In genomic region chr11:57647446-57647845, GRCm38 (mm10) we compare ENCODE assay signal across 10 mouse cellular contexts. TPM values are rescaled to one million over a fixed set of nuclear protein-coding genes. Genes with fewer than 3 reads are reported as not detected.
DNase-seq lines count a peak whose midpoint lies in the region; ATAC-seq and TF ChIP-seq lines count a peak whose summit lies in the region.
"Had no signal": no experiment of that assay in that cellular context is flagged by ENCODE, and none has a peak within 500 bp of the region (broad histone marks: within the 10 kb centered on the region; RNA-seq: fewer than 3 reads in every experiment).

No protein-coding gene starts in this region.

- peaks cover 6% of the 10 kb centered on the region for H3K36me3 ChIP-seq in midbrain, embryonic 10.5 days
- no peaks in the 10 kb centered on the region for H3K36me3 ChIP-seq in midbrain, embryonic 11.5 days (ENCODE audit: control insufficient read depth, insufficient read depth, low read length)
- no peaks in the 10 kb centered on the region for H3K36me3 ChIP-seq in hindbrain, embryonic 16.5 days (ENCODE audit: control insufficient read depth, insufficient read depth, low read length)
- H3K36me3 ChIP-seq in midbrain, embryonic 16.5 days (ENCODE audit: control insufficient read depth, insufficient read depth, low read length) = no peaks in the 10 kb centered on the region

- peaks cover 40% of the 10 kb centered on the region for H3K27me3 ChIP-seq in midbrain, embryonic 10.5 days (ENCODE audit: low read depth, poor library complexity, severe bottlenecking)
- no peaks in the 10 kb centered on the region; the same call in 1 of the 2 replicates for H3K27me3 ChIP-seq in midbrain, embryonic 11.5 days (ENCODE audit: control insufficient read depth, insufficient read depth, low read length)
- no peaks in the 10 kb centered on the region for H3K27me3 ChIP-seq in hindbrain, embryonic 16.5 days (replicated peaks; ENCODE audit: control insufficient read depth, insufficient read depth, low read length)
- no peaks in the 10 kb centered on the region for H3K27me3 ChIP-seq in midbrain, embryonic 16.5 days (ENCODE audit: control insufficient read depth, insufficient read depth, low read depth, low read length)

- DNase-seq in adrenal gland, adult (ENCODE audit: inconsistent age in 2 of 2, low spot score in 1 of 2) = peak; percentile 69 to 86
- no peak for DNase-seq in adrenal gland, postnatal 4 days (ENCODE audit: low spot score in 2 of 2)
- no peak for DNase-seq in midbrain, embryonic 10.5 days (ENCODE audit: low spot score)
- DNase-seq in midbrain, embryonic 11.5 days (ENCODE audit: low spot score, missing footprints) = no peak
- no peak for DNase-seq in frontal cortex, postnatal 14 days (ENCODE audit: low spot score in 2 of 2)
- DNase-seq in left cerebral cortex, adult 2 months (ENCODE audit: extremely low spot score in 1 of 2, low spot score in 2 of 2) = no peak
- DNase-seq: heart, postnatal 10 days had no signal

- peak overlapping the region; percentile 74 for H3K4me3 ChIP-seq in midbrain, embryonic 10.5 days
- no peak overlapping the region for H3K4me3 ChIP-seq in midbrain, embryonic 11.5 days (ENCODE audit: low read depth, low read length)
- H3K4me3 ChIP-seq in hindbrain, embryonic 16.5 days (ENCODE audit: low read length) = no peak overlapping the region
- no peak overlapping the region for H3K4me3 ChIP-seq in midbrain, embryonic 16.5 days (ENCODE audit: low read depth, low read length)
- no peak overlapping the region for H3K4me3 ChIP-seq in left cerebral cortex, adult 2 months
- H3K4me3 ChIP-seq: megakaryocyte, embryonic 14.5 days had no signal

- H3K9ac ChIP-seq in midbrain, embryonic 11.5 days (ENCODE audit: low read length) = no peak overlapping the region
- peak overlapping the region; percentile 18; the same call in 1 of the 2 replicates for H3K9ac ChIP-seq in hindbrain, embryonic 16.5 days (ENCODE audit: low read depth, low read length)
- H3K9ac ChIP-seq in midbrain, embryonic 16.5 days (ENCODE audit: low read depth, low read length) = 0 out of 2 replicates have a peak overlapping the region, but pooled peaks have one; percentile 18

- no peak for TF ChIP-seq CTCF in left cerebral cortex, adult 2 months (IDR thresholded peaks at IDR 0.05)

- 66% methylated on average over 5 of the region's 5 CpGs for WGBS in midbrain, embryonic 10.5 days
- 49% methylated on average over 5 of the region's 5 CpGs for WGBS in midbrain, embryonic 11.5 days
- 41% methylated on average over 5 of the region's 5 CpGs for WGBS in hindbrain, embryonic 16.5 days
- 46% methylated on average over 5 of the region's 5 CpGs for whole genome bisulfite sequencing in midbrain, embryonic 16.5 days

- intact Hi-C loops in left cerebral cortex, adult 2 months (cut with DNase I) = loop anchor here (5.0 to 10.0 kb wide), 2 partner anchors 50 to 127 kb away; no protein-coding TSS in a partner anchor

- no peak overlapping the region for H3K4me2 ChIP-seq in midbrain, embryonic 11.5 days
- H3K4me2 ChIP-seq in hindbrain, embryonic 16.5 days (ENCODE audit: low read length) = peak overlapping the region; percentile 97
- H3K4me2 ChIP-seq in midbrain, embryonic 16.5 days (ENCODE audit: low read length) = peak overlapping the region; percentile 96

- H3K27ac ChIP-seq in midbrain, embryonic 10.5 days (replicated peaks) = 0 out of 2 replicates have a peak overlapping the region, but pooled peaks have one; percentile 40
- H3K27ac ChIP-seq in midbrain, embryonic 11.5 days (ENCODE audit: low read depth, low read length) = no peak overlapping the region
- no peak overlapping the region for H3K27ac ChIP-seq in hindbrain, embryonic 16.5 days (ENCODE audit: low read depth, low read length)
- H3K27ac ChIP-seq in midbrain, embryonic 16.5 days (ENCODE audit: low read length) = no peak overlapping the region
- no peak overlapping the region for H3K27ac ChIP-seq in left cerebral cortex, adult 2 months

- no peak for ATAC-seq in midbrain, embryonic 11.5 days (ENCODE audit: low FRiP score)
- ATAC-seq in hindbrain, embryonic 16.5 days = no peak
- no peak for ATAC-seq in midbrain, embryonic 16.5 days

- peaks cover 84% of the 10 kb centered on the region for H3K4me1 ChIP-seq in midbrain, embryonic 10.5 days
- peaks cover 29% of the 10 kb centered on the region for H3K4me1 ChIP-seq in midbrain, embryonic 11.5 days (ENCODE audit: control insufficient read depth, insufficient read depth, low read length)
- peaks cover 27% of the 10 kb centered on the region for H3K4me1 ChIP-seq in hindbrain, embryonic 16.5 days (ENCODE audit: control insufficient read depth, insufficient read depth, low read depth, low read length)
- peaks cover 34% of the 10 kb centered on the region for H3K4me1 ChIP-seq in midbrain, embryonic 16.5 days (ENCODE audit: control insufficient read depth, insufficient read depth, low read length)

- H3K9me3 ChIP-seq in midbrain, embryonic 10.5 days (replicated peaks) = no peaks in the 10 kb centered on the region
- H3K9me3 ChIP-seq in midbrain, embryonic 11.5 days (ENCODE audit: control insufficient read depth, low read length) = no peaks in the 10 kb centered on the region
- no peaks in the 10 kb centered on the region for H3K9me3 ChIP-seq in hindbrain, embryonic 16.5 days (ENCODE audit: control insufficient read depth, low read length)
- no peaks in the 10 kb centered on the region for H3K9me3 ChIP-seq in midbrain, embryonic 16.5 days (replicated peaks; ENCODE audit: control insufficient read depth, low read length, poor library complexity, severe bottlenecking)
- H3K9me3 ChIP-seq: megakaryocyte, embryonic 14.5 days had no signal

RNA-seq across cellular contexts. Expression of gene Galnt10, which starts 2.2 kb away (rescaled TPM):
- 10 to 100 TPM; 44.5 to 46.2 TPM for total RNA-seq in adrenal gland, postnatal 4 days (2021)
- polyA plus RNA-seq in midbrain, embryonic 10.5 days (2016; fragmentation: Nextera tagmentation; extraction: Ambion mirVana) = 28.1 and 30.7 TPM in 2 replicates
- polyA plus RNA-seq in midbrain, embryonic 11.5 days (2014; fragmentation: Nextera tagmentation; extraction: Ambion mirVana) = 12.1 and 13.9 TPM in 2 replicates
- 12.3 and 13.1 TPM in 2 replicates for polyA plus RNA-seq in hindbrain, embryonic 16.5 days (2015; fragmentation: Nextera tagmentation; extraction: Ambion mirVana)
- polyA plus RNA-seq in midbrain, embryonic 16.5 days (2015; fragmentation: Nextera tagmentation; extraction: Ambion mirVana) = 14.7 and 14.8 TPM in 2 replicates
- 1 to 10 TPM; 5.9 to 7.4 TPM for total RNA-seq in left cerebral cortex, adult 2 months (2021)

Comparison
In these comparisons a context has a peak if more than half of its experiments do, and no peak if none do; other contexts are left out.
1. DNase-seq: peak in adrenal gland, adult (2 of 2); none in adrenal gland, postnatal 4 days (0 of 2), midbrain, embryonic 10.5 days (single experiment), midbrain, embryonic 11.5 days (single experiment), frontal cortex, postnatal 14 days (0 of 2) and left cerebral cortex, adult 2 months (0 of 2).